Mouse (Mus musculus): ENCODE results near the gene Zmym4. TPM values are rescaled to one million over a fixed set of nuclear protein-coding genes. Genes with fewer than 3 reads are reported as not detected.
"Not testable (repeated sequence)": the region's sequence is repeated elsewhere in the genome, so short reads cannot be mapped to it uniquely, and the experiment has no call there.

The Zmym4 gene
- 30.0 and 31.4 TPM in 2 replicates for polyA plus RNA-seq (2015; fragmentation: Nextera tagmentation; extraction: Ambion mirVana)

DNA sequence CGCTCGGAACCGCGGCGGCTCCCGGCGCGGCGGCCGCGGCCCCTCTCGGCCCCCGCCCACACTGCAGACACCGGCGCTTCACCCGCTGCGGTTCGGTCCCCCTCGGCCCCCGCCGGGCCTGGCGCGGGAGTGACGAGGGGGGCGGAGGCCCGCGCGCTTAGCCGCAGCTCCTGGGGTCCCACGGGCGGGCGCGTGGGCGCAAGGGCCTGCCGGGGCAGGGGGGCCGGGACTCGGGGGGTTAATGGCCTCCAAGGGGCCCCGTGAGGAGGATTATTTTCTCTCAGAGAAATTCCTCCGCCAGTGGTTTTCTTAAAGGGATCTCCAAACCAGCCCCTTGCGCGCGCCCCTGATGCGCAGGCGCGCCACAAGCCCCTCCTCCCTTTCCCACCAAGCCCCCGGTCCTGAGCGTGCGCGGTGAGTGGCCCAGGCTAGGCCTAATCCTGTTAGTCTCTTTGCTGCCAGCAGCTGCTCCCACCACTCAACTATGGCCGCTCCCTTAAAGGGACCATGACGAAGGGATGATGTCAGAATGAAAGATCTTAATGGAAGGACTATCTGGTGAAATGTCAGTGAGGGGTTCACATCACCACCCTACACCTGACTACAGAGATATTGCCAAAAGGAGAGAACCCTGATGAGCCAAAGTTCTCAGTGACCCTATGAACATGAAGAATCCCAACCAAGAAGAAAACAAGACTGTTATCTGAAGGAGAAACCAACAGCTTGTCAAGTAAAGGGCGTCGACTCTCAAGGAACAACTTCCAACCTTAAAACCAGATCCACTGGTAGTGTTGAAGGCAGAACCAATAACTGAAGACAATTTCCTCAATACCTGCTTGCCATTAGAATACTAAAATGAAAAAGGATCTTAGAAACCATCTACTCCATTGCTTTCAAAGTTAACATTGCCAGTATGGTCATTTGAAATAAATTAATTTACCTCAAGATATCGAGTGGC lies at the start of gene Zmym4:
TSS of gene Zmym4 (minus strand) at position 272 of the 958 bp plus-strand sequence.
- Histone ChIP-seq H3K4me1 (replicated peaks) (peaks cover 10% of the 10 kb centered on the region), H3K4me3 (peak within 1 kb of the TSS; percentile 93), H3K27me3 (peaks cover 7% of the 10 kb centered on the region), H3K36me3 (no peaks in the 10 kb centered on the region), H3K4me2 (peak within 1 kb of the TSS; percentile 86), H3K9me3 (no peaks in the 10 kb centered on the region), H3K27ac (peak within 1 kb of the TSS; percentile 99), H3K9ac (peak within 1 kb of the TSS; percentile 97)
- WGBS, result 9% methylated on average over 33 of the region's 54 CpGs
- peak; percentile 99 for ATAC-seq (ENCODE audit: low FRiP score)

- WGBS, result 92% methylated on average over 4 of the region's 4 CpGs
- H3K4me2 ChIP-seq, result no peak overlapping the region
- no peaks in the 10 kb centered on the region for H3K27me3 ChIP-seq
- H3K27ac ChIP-seq, result no peak overlapping the region
- no peak overlapping the region for H3K4me3 ChIP-seq
- H3K4me1 ChIP-seq (replicated peaks), result peaks cover 9% of the 10 kb centered on the region; the same call in 1 of the 2 replicates
- H3K9ac ChIP-seq, result no peak overlapping the region
- no peaks in the 10 kb centered on the region for H3K36me3 ChIP-seq
- H3K9me3 ChIP-seq, result no peaks in the 10 kb centered on the region
- ATAC-seq (ENCODE audit: low FRiP score), result no peak
Measured at GRCm38 (mm10) chr4:127016366-127016765, 48.4 kb upstream of the Zmym4 start.

DNA sequence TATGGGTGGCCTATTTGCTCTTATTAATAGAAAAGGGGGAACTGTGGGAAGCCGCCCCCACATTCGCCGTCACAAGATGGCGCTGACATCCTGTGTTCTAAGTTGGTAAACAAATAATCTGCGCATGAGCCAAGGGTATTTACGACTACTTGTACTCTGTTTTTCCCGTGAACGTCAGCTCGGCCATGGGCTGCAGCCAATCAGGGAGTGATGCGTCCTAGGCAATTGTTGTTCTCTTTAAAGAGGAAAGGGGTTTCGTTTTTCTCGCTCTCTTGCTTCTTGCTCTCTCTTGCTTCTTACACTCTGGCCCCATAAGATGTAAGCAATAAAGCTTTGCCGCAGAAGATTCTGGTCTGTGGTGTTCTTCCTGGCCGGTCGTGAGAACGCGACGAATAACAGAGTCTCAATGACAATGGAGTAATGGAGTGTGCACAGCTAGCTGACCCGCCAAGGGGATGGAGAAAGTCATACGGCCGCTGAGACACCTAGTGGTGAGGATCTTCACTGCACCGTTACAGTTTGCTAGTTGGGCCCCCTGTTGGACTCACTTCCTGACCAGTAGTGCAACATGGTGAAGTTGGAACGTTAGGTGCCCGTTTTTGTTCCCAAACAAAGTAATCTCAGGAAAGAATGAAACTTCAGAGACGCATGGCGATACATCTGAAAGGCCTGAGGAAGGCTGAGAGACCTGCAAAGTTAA lies 47.5 kb upstream of the Zmym4 start:
- peak; percentile 93 for ATAC-seq (ENCODE audit: low FRiP score)
- H3K9me3 ChIP-seq; H3K4me1 ChIP-seq (replicated peaks); H3K27me3 ChIP-seq; H3K36me3 ChIP-seq; H3K9ac ChIP-seq: not testable (repeated sequence)
- H3K4me3 ChIP-seq, result peak overlapping the region; percentile 32
- 10% methylated on average over 14 of the region's 26 CpGs for WGBS
- H3K4me2 ChIP-seq, result peak overlapping the region; percentile 44
- H3K27ac ChIP-seq, result peak overlapping the region; percentile 79

GRCm38 (mm10) chr4:127005113-127005936 lies 37.4 kb upstream of the Zmym4 start:
- Histone ChIP-seq H3K36me3 (no peaks in the 10 kb centered on the region), H3K4me2 (peak overlapping the region; percentile 56), H3K27ac (peak overlapping the region; percentile 79), H3K9ac (peak overlapping the region; percentile 66), H3K27me3 (no peaks in the 10 kb centered on the region), H3K4me1 (replicated peaks) (peaks cover 26% of the 10 kb centered on the region), H3K4me3 (peak overlapping the region; percentile 35), H3K9me3 (no peaks in the 10 kb centered on the region)
- 15% methylated on average over 25 of the region's 25 CpGs for WGBS
- peak; percentile 83 for ATAC-seq (ENCODE audit: low FRiP score)

- Histone ChIP-seq H3K36me3 (no peaks in the 10 kb centered on the region), H3K9ac (peak overlapping the region; percentile 66; the same call in 1 of the 2 replicates), H3K4me1 (replicated peaks) (peaks cover 30% of the 10 kb centered on the region), H3K4me3 (no peak overlapping the region), H3K27me3 (no peaks in the 10 kb centered on the region), H3K9me3 (no peaks in the 10 kb centered on the region), H3K4me2 (peak overlapping the region; percentile 56; the same call in 1 of the 2 replicates), H3K27ac (peak overlapping the region; percentile 79)
- ATAC-seq (ENCODE audit: low FRiP score), result no peak
- 88% methylated on average over 3 of the region's 3 CpGs for WGBS
Measured at GRCm38 (mm10) chr4:127004384-127004783, 36.4 kb upstream of the Zmym4 start.

DNA sequence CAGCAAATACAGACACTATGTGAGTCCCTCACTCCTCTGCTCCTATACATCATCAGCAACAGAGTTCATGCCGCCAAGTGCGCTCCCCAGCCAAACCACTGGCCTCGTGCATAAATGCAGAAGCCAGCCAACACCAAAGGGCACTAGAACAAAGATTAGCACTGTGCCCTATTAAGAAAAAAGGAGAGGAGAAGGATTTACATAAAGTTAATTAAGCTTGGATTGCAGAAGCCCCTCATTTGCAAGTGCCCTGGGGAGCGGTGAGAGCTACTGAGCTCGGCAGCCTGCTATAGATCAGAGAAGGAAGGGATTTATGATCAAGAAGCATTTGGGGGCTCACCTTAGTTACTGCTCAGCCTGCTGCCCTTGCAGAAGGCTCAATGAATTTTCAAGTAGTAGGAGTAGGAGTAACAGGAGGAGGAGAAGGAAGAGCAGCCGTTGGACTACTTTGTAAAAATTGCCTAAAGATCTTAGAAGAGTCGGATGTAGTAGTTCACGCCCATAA lies 32.7 kb upstream of the Zmym4 start:
- Histone ChIP-seq H3K27ac (peak overlapping the region; percentile 41; the same call in 1 of the 2 replicates), H3K9me3 (no peaks in the 10 kb centered on the region), H3K4me2 (peak overlapping the region; percentile 28; the same call in 1 of the 2 replicates), H3K4me1 (replicated peaks) (peaks cover 24% of the 10 kb centered on the region), H3K36me3 (no peaks in the 10 kb centered on the region), H3K4me3 (no peak overlapping the region), H3K9ac (no peak overlapping the region), H3K27me3 (0 out of 2 replicates have a peak, but pooled peaks cover 2% of the 10 kb centered on the region)
- 40% methylated on average over 8 of the region's 8 CpGs for WGBS
- no peak for ATAC-seq (ENCODE audit: low FRiP score)

GRCm38 (mm10) chr4:126999372-126999771 lies 31.4 kb upstream of the Zmym4 start:
- not testable (repeated sequence) for ATAC-seq (ENCODE audit: low FRiP score); H3K4me3 ChIP-seq; H3K36me3 ChIP-seq; H3K27me3 ChIP-seq; H3K9ac ChIP-seq; H3K4me2 ChIP-seq; H3K27ac ChIP-seq; H3K9me3 ChIP-seq
- peaks cover 11% of the 10 kb centered on the region for H3K4me1 ChIP-seq (replicated peaks)
- 97% methylated on average over 16 of the region's 16 CpGs for WGBS

DNA sequence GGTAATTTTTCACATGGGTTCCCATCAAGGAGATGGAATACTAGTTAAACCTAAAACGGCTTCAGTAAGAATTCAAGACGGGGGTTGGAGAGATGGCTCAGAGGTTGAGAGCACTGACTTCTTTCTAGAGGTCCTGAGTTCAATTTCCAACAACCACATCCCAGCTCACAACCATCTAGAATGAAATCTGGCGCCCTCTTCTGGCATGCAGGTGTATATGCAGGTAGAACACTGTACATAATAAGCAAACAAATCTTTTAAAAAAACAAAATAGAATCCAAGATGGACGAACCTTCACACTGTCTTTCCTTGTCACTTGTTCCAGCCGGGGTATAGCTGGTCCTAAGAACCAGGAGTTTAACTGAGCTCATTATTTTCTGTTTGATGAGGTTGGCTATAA lies 24.4 kb upstream of the Zmym4 start:
- 60% methylated on average over 5 of the region's 5 CpGs for WGBS
- no peak overlapping the region for H3K4me3 ChIP-seq
- H3K4me2 ChIP-seq, result no peak overlapping the region
- no peaks in the 10 kb centered on the region for H3K4me1 ChIP-seq (replicated peaks)
- no peak overlapping the region for H3K27ac ChIP-seq
- ATAC-seq (ENCODE audit: low FRiP score), result no peak
- no peaks in the 10 kb centered on the region for H3K9me3 ChIP-seq
- H3K27me3 ChIP-seq, result no peaks in the 10 kb centered on the region
- no peaks in the 10 kb centered on the region for H3K36me3 ChIP-seq
- no peak overlapping the region for H3K9ac ChIP-seq

GRCm38 (mm10) chr4:126990553-126990952 lies 22.6 kb upstream of the Zmym4 start:
- Histone ChIP-seq H3K27me3 (no peaks in the 10 kb centered on the region), H3K4me2 (no peak overlapping the region), H3K27ac (no peak overlapping the region), H3K9me3 (no peaks in the 10 kb centered on the region), H3K36me3 (no peaks in the 10 kb centered on the region), H3K4me3 (no peak overlapping the region), H3K9ac (no peak overlapping the region), H3K4me1 (replicated peaks) (no peaks in the 10 kb centered on the region)
- ATAC-seq (ENCODE audit: low FRiP score), result no peak

DNA sequence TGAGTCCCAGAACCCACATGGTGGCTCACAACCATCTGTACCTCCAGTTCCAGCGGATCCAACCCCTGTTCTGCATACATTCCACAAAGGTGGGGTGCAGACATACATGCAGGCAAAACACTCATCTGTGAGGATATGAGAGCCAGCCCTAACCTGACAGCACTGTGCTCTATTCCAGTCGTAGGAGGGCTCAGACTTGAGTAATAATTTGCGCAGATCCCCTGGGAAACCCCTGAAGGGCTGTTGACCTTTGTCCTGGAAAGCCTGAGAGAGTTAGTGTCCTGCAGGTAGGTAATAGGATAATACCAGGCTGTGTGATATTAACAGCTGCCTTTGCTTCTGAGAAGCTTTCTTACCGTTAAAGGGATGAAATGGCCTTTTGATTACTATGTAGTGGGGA lies 20.6 kb upstream of the Zmym4 start:
- H3K4me3 ChIP-seq, result no peak overlapping the region
- 69% methylated on average over 4 of the region's 4 CpGs for WGBS

DNA sequence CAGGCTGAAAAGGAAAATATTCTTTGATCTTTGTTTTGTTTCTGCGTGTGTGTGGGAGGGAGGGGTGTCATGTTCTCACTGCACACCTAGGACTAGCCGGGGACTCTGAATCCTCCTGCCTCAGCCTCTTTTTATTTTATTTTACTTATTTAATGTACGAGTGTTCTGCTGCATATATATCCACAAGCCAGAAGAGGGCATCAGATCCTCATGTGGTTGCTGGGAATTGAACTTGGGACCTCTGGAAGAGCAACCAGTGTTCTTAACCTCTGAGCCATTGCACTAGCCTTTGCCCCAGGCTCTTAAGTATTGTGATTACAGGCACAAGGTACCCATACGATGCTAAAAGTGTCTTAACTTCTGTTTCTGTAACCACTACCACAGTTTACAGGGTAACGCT lies 18.8 kb upstream of the Zmym4 start:
- no peak for ATAC-seq (ENCODE audit: low FRiP score)
- H3K9ac ChIP-seq, result no peak overlapping the region
- no peaks in the 10 kb centered on the region for H3K27me3 ChIP-seq
- H3K27ac ChIP-seq, result no peak overlapping the region
- no peaks in the 10 kb centered on the region for H3K9me3 ChIP-seq
- WGBS, result 82% methylated on average over 5 of the region's 5 CpGs
- H3K36me3 ChIP-seq, result no peaks in the 10 kb centered on the region
- H3K4me3 ChIP-seq, result no peak overlapping the region
- no peak overlapping the region for H3K4me2 ChIP-seq
- no peaks in the 10 kb centered on the region for H3K4me1 ChIP-seq (replicated peaks)

More for the DNA sequence above, 20.6 kb upstream of the Zmym4 start:
- no peaks in the 10 kb centered on the region for H3K36me3 ChIP-seq
- no peak overlapping the region for H3K27ac ChIP-seq
- no peak for ATAC-seq (ENCODE audit: low FRiP score)
- H3K4me2 ChIP-seq, result no peak overlapping the region
- H3K9me3 ChIP-seq, result no peaks in the 10 kb centered on the region
- H3K4me1 ChIP-seq (replicated peaks), result no peaks in the 10 kb centered on the region
- H3K27me3 ChIP-seq, result no peaks in the 10 kb centered on the region
- no peak overlapping the region for H3K9ac ChIP-seq

All from hindbrain, embryonic 13.5 days (tissue).